Mouse (Mus musculus): ENCODE measurements around the gene Zfp1. TPM values are rescaled to one million over a fixed set of nuclear protein-coding genes. Genes with fewer than 3 reads are reported as not detected.

Zfp1 gene
- polyA plus RNA-seq, 1 experiment = 7.0 TPM

DNA sequence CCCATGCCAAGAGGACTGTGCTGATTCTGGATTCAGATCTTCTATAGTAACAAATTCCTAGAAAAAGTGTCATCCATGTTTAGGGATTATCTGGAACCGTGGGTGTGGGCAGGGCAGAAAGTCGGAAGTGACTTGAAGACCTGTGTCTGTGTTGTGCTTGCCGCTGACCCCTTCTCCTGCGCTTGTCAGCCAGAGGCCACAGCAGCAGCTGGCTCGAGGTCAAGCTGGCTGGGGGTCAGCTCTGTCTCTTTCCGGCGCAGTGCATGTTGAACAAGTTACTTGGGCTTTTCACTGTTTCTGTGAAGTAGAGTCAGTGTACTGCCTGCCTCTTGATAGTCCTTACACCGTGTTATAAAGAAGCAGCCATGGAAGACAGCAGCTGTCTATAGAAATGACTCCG, 36.2 kb upstream of the Zfp1 start:
- Histone ChIP-seq H3K4me1 (ENCODE audit: control insufficient read depth, insufficient read depth, low read length) (peaks cover 15% of the 10 kb centered on the region), H3K27ac (ENCODE audit: insufficient read depth, low read depth, low read length) (no peak overlapping the region), H3K4me3 (ENCODE audit: insufficient read depth, low read length) (no peak overlapping the region)
- TF ChIP-seq POLR2A (IDR thresholded peaks at IDR 0.05; ENCODE audit: borderline replicate concordance, low read depth, low read length) (no peak), CTCF (IDR thresholded peaks at IDR 0.05; ENCODE audit: low read depth, low read length) (no peak)

DNA sequence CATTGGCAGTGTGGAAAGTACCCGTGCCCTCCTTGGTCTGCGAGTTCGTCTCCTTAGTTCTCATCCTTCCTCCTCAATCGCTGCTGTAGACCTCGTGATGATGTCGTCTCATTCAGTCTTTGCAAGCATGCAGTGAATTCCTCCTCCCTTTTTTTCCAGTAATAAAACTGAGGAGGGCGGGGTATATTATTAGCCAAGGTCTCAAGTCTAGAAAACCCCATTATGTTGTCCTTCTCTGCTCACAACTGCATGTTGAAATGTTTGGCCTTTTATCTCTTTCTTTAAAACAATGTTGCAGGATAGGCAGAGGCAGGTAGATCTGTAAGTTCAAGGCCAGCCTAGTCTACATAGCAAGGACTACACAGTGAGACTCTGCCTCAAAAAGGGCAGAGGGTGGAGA, 35.8 kb upstream of the Zfp1 start:
- TF ChIP-seq POLR2A (IDR thresholded peaks at IDR 0.05; ENCODE audit: borderline replicate concordance, low read depth, low read length) (no peak), CTCF (IDR thresholded peaks at IDR 0.05; ENCODE audit: low read depth, low read length) (no peak)
- H3K4me3 ChIP-seq (ENCODE audit: insufficient read depth, low read length) = no peak overlapping the region
- no peak overlapping the region for H3K27ac ChIP-seq (ENCODE audit: insufficient read depth, low read depth, low read length)

GRCm38 (mm10) chr8:111613181-111613580, 30.0 kb upstream of the Zfp1 start:
- Histone ChIP-seq H3K4me1 (ENCODE audit: control insufficient read depth, insufficient read depth, low read length) (peaks cover 40% of the 10 kb centered on the region), H3K4me3 (ENCODE audit: insufficient read depth, low read length) (no peak overlapping the region), H3K27ac (ENCODE audit: insufficient read depth, low read depth, low read length) (no peak overlapping the region)
- TF ChIP-seq POLR2A (IDR thresholded peaks at IDR 0.05; ENCODE audit: borderline replicate concordance, low read depth, low read length) (no peak), CTCF (IDR thresholded peaks at IDR 0.05; ENCODE audit: low read depth, low read length) (no peak)

More for the DNA sequence above, 35.8 kb upstream of the Zfp1 start:
- peaks cover 19% of the 10 kb centered on the region for H3K4me1 ChIP-seq (ENCODE audit: control insufficient read depth, insufficient read depth, low read length)

DNA sequence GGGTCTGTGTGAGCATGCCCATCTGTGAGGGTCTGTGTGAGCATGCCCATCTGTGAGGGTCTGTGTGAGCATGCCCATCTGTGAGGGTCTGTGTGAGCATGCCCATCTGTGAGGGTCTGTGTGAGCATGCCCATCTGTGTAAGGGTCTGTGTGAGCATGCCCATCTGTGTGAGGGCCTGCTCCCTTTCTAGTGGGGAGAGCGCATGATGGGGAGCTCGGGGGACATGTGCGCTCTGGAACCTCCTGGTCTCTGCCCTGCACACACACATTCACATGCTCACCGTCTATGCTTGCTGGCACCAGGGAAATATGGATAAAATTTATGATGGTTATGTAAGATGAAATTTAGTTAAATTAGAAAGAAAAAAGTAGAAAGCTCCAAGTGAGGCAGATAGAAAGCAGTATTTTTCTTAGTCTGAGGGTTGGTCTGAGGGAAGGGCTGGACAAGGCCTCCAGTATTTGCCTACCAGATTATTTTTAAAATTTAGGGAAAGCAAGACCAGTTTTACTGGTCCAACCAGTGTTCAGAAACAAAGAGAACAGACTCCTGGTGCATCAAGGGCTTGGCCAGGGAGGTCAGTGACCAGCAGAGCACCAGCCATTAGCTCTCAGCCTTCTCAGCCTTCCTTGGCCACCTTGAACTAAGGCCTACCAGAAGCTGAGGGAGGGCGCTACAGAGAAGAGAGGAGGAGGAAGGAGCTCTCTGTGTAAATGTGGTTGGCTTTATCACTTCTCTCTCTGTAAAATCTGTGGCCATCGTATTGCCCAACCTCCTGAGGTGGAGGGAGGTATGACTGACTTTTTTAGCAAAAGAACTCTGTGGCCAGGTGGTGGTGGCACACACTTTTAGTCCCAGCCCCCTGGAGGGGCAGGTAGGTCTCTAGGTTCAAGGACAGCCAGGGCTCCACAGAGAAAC, 28.2 kb upstream of the Zfp1 start:
- no peak overlapping the region for H3K27ac ChIP-seq (ENCODE audit: insufficient read depth, low read depth, low read length)
- TF ChIP-seq POLR2A (IDR thresholded peaks at IDR 0.05; ENCODE audit: borderline replicate concordance, low read depth, low read length) (no peak), CTCF (IDR thresholded peaks at IDR 0.05; ENCODE audit: low read depth, low read length) (no peak)
- H3K4me1 ChIP-seq (ENCODE audit: control insufficient read depth, insufficient read depth, low read length) = peaks cover 58% of the 10 kb centered on the region

DNA sequence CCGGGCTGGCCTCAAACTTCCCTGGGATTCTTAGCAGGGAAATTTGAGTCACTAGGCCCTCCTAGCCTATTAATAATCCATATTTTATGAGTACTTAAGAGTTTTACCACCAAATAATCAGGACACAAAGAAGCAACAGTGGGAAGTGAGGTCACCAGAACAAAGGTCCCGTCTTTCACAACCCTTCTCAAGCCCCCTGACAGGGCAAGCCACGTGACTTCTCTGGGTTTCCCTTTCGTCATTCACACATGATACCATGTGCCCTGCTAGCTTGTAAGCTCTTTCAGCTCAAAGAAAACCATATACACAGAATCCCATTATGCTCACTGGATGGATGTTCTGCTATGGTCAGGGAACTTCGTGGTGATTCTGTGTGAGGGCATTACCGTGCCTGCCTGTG, 25.4 kb upstream of the Zfp1 start:
- peaks cover 74% of the 10 kb centered on the region for H3K4me1 ChIP-seq (ENCODE audit: control insufficient read depth, insufficient read depth, low read length)
- TF ChIP-seq POLR2A (IDR thresholded peaks at IDR 0.05; ENCODE audit: borderline replicate concordance, low read depth, low read length) (no peak), CTCF (IDR thresholded peaks at IDR 0.05; ENCODE audit: low read depth, low read length) (no peak)
- peak overlapping the region; percentile 76 for H3K27ac ChIP-seq (ENCODE audit: insufficient read depth, low read depth, low read length)
- H3K4me3 ChIP-seq (ENCODE audit: insufficient read depth, low read length) = no peak overlapping the region

More for the DNA sequence above, 28.2 kb upstream of the Zfp1 start:
- H3K4me3 ChIP-seq (ENCODE audit: insufficient read depth, low read length) = no peak overlapping the region

- Histone ChIP-seq H3K4me1 (ENCODE audit: control insufficient read depth, insufficient read depth, low read length) (peaks cover 74% of the 10 kb centered on the region), H3K27ac (ENCODE audit: insufficient read depth, low read depth, low read length) (peak overlapping the region; percentile 76), H3K4me3 (ENCODE audit: insufficient read depth, low read length) (no peak overlapping the region)
- no peak for TF ChIP-seq POLR2A (IDR thresholded peaks at IDR 0.05; ENCODE audit: borderline replicate concordance, low read depth, low read length)
- TF ChIP-seq CTCF (IDR thresholded peaks at IDR 0.05; ENCODE audit: low read depth, low read length) = no peak
Observed at GRCm38 (mm10) chr8:111618273-111618672, 24.9 kb upstream of the Zfp1 start.

GRCm38 (mm10) chr8:111619936-111620335, 23.3 kb upstream of the Zfp1 start:
- no peak overlapping the region for H3K4me3 ChIP-seq (ENCODE audit: insufficient read depth, low read length)
- H3K4me1 ChIP-seq (ENCODE audit: control insufficient read depth, insufficient read depth, low read length) = peaks cover 87% of the 10 kb centered on the region
- no peak overlapping the region for H3K27ac ChIP-seq (ENCODE audit: insufficient read depth, low read depth, low read length)
- no peak for TF ChIP-seq CTCF (IDR thresholded peaks at IDR 0.05; ENCODE audit: low read depth, low read length)
- TF ChIP-seq POLR2A (IDR thresholded peaks at IDR 0.05; ENCODE audit: borderline replicate concordance, low read depth, low read length) = no peak

- peaks cover 85% of the 10 kb centered on the region for H3K4me1 ChIP-seq (ENCODE audit: control insufficient read depth, insufficient read depth, low read length)
Observed at GRCm38 (mm10) chr8:111622104-111622503, 21.1 kb upstream of the Zfp1 start.

GRCm38 (mm10) chr8:111622553-111622952, 20.6 kb upstream of the Zfp1 start:
- Histone ChIP-seq H3K4me1 (ENCODE audit: control insufficient read depth, insufficient read depth, low read length) (peaks cover 81% of the 10 kb centered on the region), H3K27ac (ENCODE audit: insufficient read depth, low read depth, low read length) (no peak overlapping the region), H3K4me3 (ENCODE audit: insufficient read depth, low read length) (no peak overlapping the region)
- TF ChIP-seq CTCF (IDR thresholded peaks at IDR 0.05; ENCODE audit: low read depth, low read length) = no peak
- no peak for TF ChIP-seq POLR2A (IDR thresholded peaks at IDR 0.05; ENCODE audit: borderline replicate concordance, low read depth, low read length)

More at GRCm38 (mm10) chr8:111622104-111622503, 21.1 kb upstream of the Zfp1 start:
- TF ChIP-seq POLR2A (IDR thresholded peaks at IDR 0.05; ENCODE audit: borderline replicate concordance, low read depth, low read length) = no peak
- TF ChIP-seq CTCF (IDR thresholded peaks at IDR 0.05; ENCODE audit: low read depth, low read length) = no peak
- Histone ChIP-seq H3K27ac (ENCODE audit: insufficient read depth, low read depth, low read length) (0 out of 2 replicates have a peak overlapping the region, but pooled peaks have one; percentile 10), H3K4me3 (ENCODE audit: insufficient read depth, low read length) (no peak overlapping the region)

Data from bone marrow macrophage, adult 2 months (primary cell).